Mouse (Mus musculus): Measurements from ENCODE around the gene Pole.

- TF ChIP-seq CTCF (IDR thresholded peaks at IDR 0.05; ENCODE audit: low read depth) (no peak), EP300 (IDR thresholded peaks at IDR 0.05; ENCODE audit: low read depth) (no peak)
These were observed 93.0 kb downstream of the Pole start for GRCm38 (mm10) chr5:110379086-110379485.
